Mouse (Mus musculus): Measurements from ENCODE around the gene Tpcn1.

Tpcn1 gene

GRCm38 (mm10) chr5:120588569-120589094 lies at the start of gene Tpcn1, which contains the start of gene Iqcd:
Gene Tpcn1, minus strand, starts transcription at chr5:120588673.
Gene Iqcd, plus strand, starts transcription at chr5:120589016.
- in situ Hi-C loops (cut with MboI, MseI): no loop called here

DNA sequence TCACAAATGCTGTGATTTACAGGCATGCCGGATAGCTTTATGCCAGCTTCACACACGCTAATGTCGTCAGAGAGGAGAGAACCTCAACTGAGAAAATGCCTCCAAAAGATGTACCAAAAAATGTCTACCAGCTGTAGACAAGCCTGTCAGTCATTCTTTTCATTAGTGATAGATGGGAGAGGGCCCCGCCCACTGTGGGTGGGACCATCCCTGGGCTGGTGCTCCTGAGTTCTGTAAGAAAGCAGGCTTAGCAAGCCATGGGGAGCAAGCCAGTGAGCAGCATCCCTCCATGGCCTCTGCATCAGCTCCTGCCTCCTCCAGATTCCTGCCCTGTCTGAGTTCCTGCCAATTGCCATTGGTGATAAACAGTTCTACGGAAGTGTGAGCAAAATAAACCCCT lies 47.2 kb upstream of the Tpcn1 start:
- in situ Hi-C loops (cut with MboI, MseI): no loop called here

DNA sequence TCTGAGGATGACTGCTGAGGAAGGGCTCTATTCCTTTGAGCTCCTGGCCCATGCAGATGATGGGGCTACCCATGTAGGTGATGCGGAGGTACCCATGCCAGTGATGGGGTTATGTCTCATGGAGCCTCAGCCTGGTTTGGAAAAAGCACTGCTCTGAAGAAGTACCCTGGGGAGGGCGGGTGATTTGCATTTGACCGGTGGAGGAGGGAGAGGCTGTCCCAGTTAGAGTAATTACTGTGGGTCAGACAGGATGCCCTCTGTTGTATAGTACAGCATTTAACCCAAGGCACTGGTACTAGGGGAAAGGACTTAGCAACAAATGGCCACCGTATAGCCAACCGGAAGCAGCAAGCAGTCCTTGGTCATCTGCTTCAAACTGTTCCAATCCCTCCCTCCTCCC lies 46.4 kb upstream of the Tpcn1 start:
- in situ Hi-C loops (cut with MboI, MseI): no loop called here

DNA sequence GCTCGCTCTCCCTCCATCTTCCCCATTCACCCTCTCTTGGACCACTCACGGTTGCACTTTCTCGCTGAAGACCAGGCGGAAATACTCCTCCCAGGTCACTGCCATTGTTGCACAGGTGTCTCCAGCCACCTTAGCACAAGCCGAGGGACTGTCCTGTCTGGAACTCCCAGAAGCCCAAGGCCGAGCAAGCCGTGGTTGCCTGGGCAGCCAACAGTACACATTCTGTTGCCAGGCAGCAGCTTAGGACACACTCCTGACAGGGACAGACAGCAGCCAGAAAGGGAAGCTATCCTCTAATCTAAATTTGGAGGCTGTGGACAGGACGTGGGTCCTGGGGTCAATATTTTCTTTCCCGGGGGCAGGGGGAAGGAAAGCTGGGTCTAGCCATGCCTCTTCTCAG lies 45.7 kb upstream of the Tpcn1 start, which contains the start of gene Cfap73:
Gene Cfap73, minus strand, starts transcription at position 105 of the 400 bp plus-strand sequence.
- in situ Hi-C loops (cut with MboI, MseI): no loop called here

GRCm38 (mm10) chr5:120631892-120632291 lies 43.4 kb upstream of the Tpcn1 start:
- in situ Hi-C loops (cut with MboI, MseI): no loop called here

DNA sequence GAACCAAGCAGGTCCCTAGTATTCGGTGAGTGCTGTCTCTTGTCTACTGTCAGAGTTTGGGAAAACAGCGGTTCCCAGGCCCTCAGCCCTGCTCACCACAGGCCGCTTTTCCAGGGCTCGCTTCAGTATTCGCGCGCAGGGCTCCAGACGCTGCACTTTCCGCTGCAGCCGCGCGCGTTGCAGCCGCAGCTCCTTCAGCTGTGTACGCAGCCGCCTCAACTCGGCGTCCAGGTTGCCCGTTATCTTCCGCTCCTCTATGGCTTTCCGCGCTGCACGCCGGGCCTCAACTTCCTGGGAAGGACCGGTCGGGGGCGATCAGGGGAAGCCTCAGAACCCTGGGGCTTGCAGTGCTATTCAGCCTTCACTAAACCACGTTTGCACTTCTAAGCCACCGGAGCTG lies 42.7 kb upstream of the Tpcn1 start:
- in situ Hi-C loops (cut with MboI, MseI): no loop called here

DNA sequence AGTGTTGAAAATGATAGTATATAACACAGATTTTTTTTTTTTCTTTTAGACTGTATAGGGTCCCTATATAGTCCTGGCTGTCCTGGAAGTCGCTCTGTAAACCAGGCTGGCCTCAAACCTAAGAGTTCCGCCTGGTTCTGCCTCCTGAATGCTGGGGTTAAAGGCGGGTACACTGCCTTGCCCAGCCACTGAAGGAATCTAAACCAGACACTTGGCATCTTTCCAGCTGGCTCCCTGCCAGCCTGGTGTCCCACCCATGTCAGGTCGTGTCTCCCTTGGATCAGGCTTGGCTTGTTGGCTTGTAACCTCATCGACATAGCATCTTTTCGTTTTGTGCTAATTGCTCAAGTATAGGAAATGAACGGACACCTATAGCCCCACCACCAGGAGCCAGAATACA lies 40.2 kb upstream of the Tpcn1 start:
- in situ Hi-C loops (cut with MboI, MseI): loop anchor here (5.0 kb wide), 1 partner anchor 39 kb away; no protein-coding TSS in a partner anchor

- in situ Hi-C loops (cut with MboI, MseI): loop anchor here (5.0 kb wide), 1 partner anchor 40 kb away; no protein-coding TSS in a partner anchor
Measured at GRCm38 (mm10) chr5:120627515-120628300, 39.2 kb upstream of the Tpcn1 start.

GRCm38 (mm10) chr5:120626399-120626798 lies 37.9 kb upstream of the Tpcn1 start:
- in situ Hi-C loops (cut with MboI, MseI): loop anchor here (5.0 kb wide), 1 partner anchor 41 kb away; no protein-coding TSS in a partner anchor

DNA sequence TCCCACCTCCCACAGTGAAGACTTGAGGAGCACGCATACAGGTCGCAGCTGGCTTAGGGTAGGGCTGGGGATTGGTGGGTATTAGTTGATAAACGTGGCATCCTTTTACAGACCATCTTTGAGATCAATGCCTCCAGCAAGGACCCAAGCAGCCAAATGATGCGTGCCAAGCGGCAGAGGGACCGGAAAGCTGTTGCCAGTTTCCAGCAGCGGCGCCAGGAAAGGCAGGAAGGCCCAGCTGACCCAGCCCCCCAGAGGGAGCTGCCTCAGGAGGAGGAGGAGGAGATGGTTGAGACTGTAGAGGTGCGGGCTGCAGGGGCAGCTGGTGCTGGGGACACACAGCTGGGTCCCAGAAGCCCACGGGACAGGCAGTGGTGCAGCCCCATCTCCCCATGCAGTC lies 36.0 kb upstream of the Tpcn1 start:
- in situ Hi-C loops (cut with MboI, MseI): loop anchor here (5.0 kb wide), 1 partner anchor 88 kb away; the partner anchor contains the start of gene Dtx1

GRCm38 (mm10) chr5:120622198-120622851 lies 33.9 kb upstream of the Tpcn1 start:
- in situ Hi-C loops (cut with MboI, MseI): loop anchor here (5.0 kb wide), 1 partner anchor 90 kb away; the partner anchor contains the start of gene Dtx1

- in situ Hi-C loops (cut with MboI, MseI): loop anchor here (5.0 kb wide), 1 partner anchor 90 kb away; the partner anchor contains the start of gene Dtx1
Measured at GRCm38 (mm10) chr5:120621846-120622197, 33.3 kb upstream of the Tpcn1 start.

- in situ Hi-C loops (cut with MboI, MseI): loop anchor here (5.0 kb wide), 1 partner anchor 91 kb away; the partner anchor contains the start of gene Dtx1
Measured at GRCm38 (mm10) chr5:120621078-120621765, 32.7 kb upstream of the Tpcn1 start.

DNA sequence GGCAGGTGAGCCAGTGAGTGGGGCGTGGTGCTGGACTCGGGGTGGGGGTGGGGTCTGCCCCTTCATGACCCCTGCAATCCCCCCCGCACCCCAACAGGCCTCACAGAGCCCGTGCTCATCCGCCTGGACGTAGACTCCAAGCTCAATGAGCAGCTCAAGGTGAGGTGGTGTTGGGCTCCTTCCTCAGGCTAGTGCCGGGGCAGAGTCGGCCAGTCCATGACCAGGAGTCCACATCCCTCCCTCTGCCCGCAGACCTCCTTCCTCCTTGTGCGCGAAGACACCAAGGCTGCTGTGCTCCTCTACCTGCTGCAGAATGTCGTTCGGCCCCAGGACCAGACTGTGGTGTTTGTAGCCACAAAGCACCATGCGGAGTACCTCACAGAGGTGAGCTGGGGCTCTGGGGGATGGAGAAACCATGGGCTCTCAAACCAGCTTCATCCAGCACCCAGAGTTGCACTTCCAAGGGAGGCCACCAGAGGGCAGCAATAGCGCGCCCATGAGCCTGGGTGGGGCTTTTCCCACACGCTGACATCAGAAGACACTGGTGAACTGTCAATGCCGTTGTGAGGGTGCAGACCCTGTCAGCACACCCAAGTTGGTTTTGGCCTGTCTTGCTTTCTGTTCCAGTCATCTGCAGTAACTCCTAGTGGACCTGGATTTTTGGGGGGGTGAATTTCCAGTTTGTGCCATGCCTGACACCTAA lies 32.1 kb upstream of the Tpcn1 start:
- in situ Hi-C loops (cut with MboI, MseI): loop anchor here (5.0 kb wide), 1 partner anchor 92 kb away; the partner anchor contains the start of gene Dtx1

DNA sequence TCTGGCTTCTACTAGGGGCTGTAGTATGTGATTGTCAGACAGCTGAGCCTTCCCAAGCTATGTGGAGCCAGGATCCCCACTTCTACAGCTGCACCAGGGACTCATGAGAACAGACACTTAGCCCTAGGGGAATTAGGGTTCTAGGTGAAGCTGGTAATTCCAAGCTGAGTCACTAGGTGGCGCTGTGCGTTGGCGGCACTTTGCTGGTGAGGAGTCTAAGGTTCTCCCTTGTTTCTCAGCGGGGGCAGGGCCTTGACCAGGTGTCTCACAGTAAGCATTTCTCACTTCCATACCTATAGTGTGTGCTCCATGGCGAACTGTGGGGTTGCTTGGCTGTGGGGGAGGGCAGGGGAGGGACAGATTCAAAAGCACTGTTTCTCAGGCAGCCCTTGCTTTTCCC lies 30.7 kb upstream of the Tpcn1 start:
- in situ Hi-C loops (cut with MboI, MseI): no loop called here

DNA sequence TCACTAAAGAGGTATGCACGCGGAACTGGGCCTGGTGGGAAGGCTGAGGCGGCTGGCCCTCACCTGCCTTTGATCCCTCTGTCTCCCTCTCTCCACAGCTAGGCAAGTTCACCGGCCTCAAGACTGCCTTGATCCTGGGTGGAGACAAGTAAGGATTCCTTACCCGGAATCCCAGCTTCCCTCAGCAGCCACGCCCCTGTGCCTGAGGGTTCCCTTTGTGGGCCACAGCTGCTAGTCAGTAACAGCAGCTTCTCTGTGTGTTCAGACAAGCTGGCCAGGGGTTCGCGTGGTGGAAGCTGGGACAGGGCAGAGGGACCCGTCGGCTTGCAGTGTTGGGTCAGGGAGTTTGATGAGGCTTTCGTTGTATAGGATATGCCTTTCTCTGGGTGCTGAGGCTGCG lies 30.3 kb upstream of the Tpcn1 start:
- in situ Hi-C loops (cut with MboI, MseI): no loop called here

DNA sequence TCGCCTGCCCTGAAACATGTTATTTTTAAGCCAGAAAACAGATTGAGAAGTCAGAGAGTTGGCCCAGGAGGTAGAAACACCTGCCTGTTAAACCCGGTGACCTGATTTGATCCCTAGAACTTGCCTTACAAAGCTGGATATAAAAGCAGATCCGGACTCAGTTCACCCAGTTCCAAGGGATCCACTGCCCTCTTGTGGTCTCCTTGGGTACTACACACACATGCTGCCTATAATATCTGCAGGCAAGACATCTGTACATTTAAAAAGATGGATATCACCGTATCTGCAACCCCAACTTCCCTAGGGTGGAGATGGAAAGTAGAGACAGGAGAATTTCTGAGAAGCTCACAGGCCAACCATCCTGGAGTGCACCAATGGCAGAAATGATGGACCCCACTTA lies 27.4 kb upstream of the Tpcn1 start:
- in situ Hi-C loops (cut with MboI, MseI): no loop called here

- in situ Hi-C loops (cut with MboI, MseI): no loop called here
Measured at GRCm38 (mm10) chr5:120612822-120613604, 24.5 kb upstream of the Tpcn1 start.

GRCm38 (mm10) chr5:120612442-120612821 lies 24.0 kb upstream of the Tpcn1 start, which contains the start of the genes Rita1 and Ddx54:
Gene Rita1, minus strand, starts transcription at chr5:120612589.
Gene Ddx54, plus strand, starts transcription at chr5:120612739.
- in situ Hi-C loops (cut with MboI, MseI): no loop called here

DNA sequence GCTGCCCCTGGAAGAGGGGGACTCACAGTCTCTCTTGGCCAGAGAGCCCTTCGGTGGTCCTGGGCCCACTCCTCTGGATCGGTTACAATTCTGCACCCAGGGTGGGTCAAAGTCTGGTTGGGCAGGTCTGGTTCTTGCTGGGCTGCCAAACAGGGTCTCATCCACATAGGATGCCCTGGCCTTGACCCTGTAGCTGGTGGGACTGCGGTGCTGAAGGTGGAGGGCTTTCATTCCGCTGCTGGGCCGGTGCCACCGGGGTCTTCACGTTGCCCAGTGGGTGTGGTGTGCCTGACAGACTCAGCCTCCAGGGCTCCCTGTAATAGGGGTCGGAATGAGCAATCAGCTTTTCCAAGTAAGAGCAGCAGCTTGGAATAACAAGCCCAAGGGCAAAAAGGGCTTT lies 22.9 kb upstream of the Tpcn1 start:
- in situ Hi-C loops (cut with MboI, MseI): no loop called here
